Mouse (Mus musculus) myocyte (in vitro differentiated cells): ENCODE data around the gene Mcu. TPM values are rescaled to one million over a fixed set of nuclear protein-coding genes. Genes with fewer than 3 reads are reported as not detected.

Experiments
- H3K27me3 ChIP-seq: one replicate; pipeline ENCODE4 v1.6.1; 2011; ENCODE audit not compliant: control insufficient read depth, insufficient read depth, insufficient read length
- H3K36me3 ChIP-seq: one replicate; pipeline ENCODE4 v1.6.1; 2011; ENCODE audit not compliant: control insufficient read depth, insufficient read depth
- H3K4me2 ChIP-seq: one replicate; pipeline ENCODE4 v1.6.1; 2011; ENCODE audit warnings: low read depth, control low read depth
- H3K4me3 ChIP-seq: one replicate; pipeline ENCODE4 v1.5.1; 2011; ENCODE audit warnings: mild to moderate bottlenecking, control low read depth, moderate library complexity
- H3K79me2 ChIP-seq: one replicate; pipeline ENCODE4 v1.6.1; 2011; ENCODE audit not compliant: control insufficient read depth, insufficient read depth
- H3ac ChIP-seq: one replicate; pipeline ENCODE4 v1.6.1; 2011; ENCODE audit not compliant: control insufficient read depth, insufficient read length
- CEBPB ChIP-seq: IDR thresholded peaks from 2 replicates; pipeline ENCODE4 v1.6.1; 2011; ENCODE audit warnings: mild to moderate bottlenecking, moderate library complexity; ENCODE audit not compliant: poor library complexity, insufficient read depth, severe bottlenecking
- E2F4 ChIP-seq: IDR thresholded peaks from one replicate; pipeline ENCODE4 v1.6.1; 2011; ENCODE audit warnings: mild to moderate bottlenecking, control low read depth, moderate library complexity; ENCODE audit not compliant: insufficient read depth
- MAX ChIP-seq: IDR thresholded peaks from one replicate; pipeline ENCODE4 v1.6.1; 2011; ENCODE audit warnings: low read depth, mild to moderate bottlenecking, control low read depth
- MYOD1 ChIP-seq, 3 experiments: IDR thresholded peaks; one replicate each; pipeline ENCODE4 v1.6.1; 2011; ENCODE audit warnings: control low read depth in 2 of 3, low read depth in 2 of 3, mild to moderate bottlenecking in 2 of 3, moderate library complexity in 1 of 3; ENCODE audit not compliant: insufficient read length in 2 of 3, control insufficient read depth in 1 of 3
- MYOG ChIP-seq, 3 experiments: IDR thresholded peaks; one replicate each; pipeline ENCODE4 v1.6.1; 2011; ENCODE audit warnings: control low read depth in 2 of 3, low read depth in 2 of 3, mild to moderate bottlenecking in 2 of 3; ENCODE audit not compliant: insufficient read length in 2 of 3, control insufficient read depth in 1 of 3, insufficient read depth in 1 of 3
- POLR2A ChIP-seq: IDR thresholded peaks from one replicate; pipeline ENCODE4 v1.6.1; 2011; ENCODE audit warnings: low read depth, mild to moderate bottlenecking, control low read depth, moderate library complexity; ENCODE audit not compliant: insufficient read length
- POLR2AphosphoS2 ChIP-seq: IDR thresholded peaks from one replicate; pipeline ENCODE4 v1.6.1; 2011; ENCODE audit warnings: low read depth, control low read depth; ENCODE audit not compliant: insufficient read length
- REST ChIP-seq: IDR thresholded peaks from one replicate; pipeline ENCODE4 v1.6.1; 2011; ENCODE audit warnings: mild to moderate bottlenecking, control low read depth, moderate library complexity; ENCODE audit not compliant: insufficient read depth, insufficient read length
- SRF ChIP-seq: IDR thresholded peaks from one replicate; pipeline ENCODE4 v1.6.1; 2011; ENCODE audit warnings: low read depth; ENCODE audit not compliant: control insufficient read depth, insufficient read length
- TCF12 ChIP-seq: IDR thresholded peaks from one replicate; pipeline ENCODE4 v1.6.1; 2011; ENCODE audit warnings: mild to moderate bottlenecking, control low read depth; ENCODE audit not compliant: poor library complexity, insufficient read depth, severe bottlenecking
- TCF3 ChIP-seq: IDR thresholded peaks from one replicate; pipeline ENCODE4 v1.6.1; 2011; ENCODE audit warnings: low read depth, control low read depth; ENCODE audit not compliant: insufficient read length
- USF1 ChIP-seq: IDR thresholded peaks from one replicate; pipeline ENCODE4 v1.6.1; 2011; ENCODE audit warnings: low read depth, mild to moderate bottlenecking, control low read depth, moderate library complexity
- polyA plus RNA-seq: library from polyadenylated mRNA; unstranded; fragments of >200 nt; fragmentation: generic; extraction: Trizol; gene quantifications from one replicate; pipeline ENCODE4 v1.2.1, GENCODE M21; 2012; ENCODE audit warnings: missing spikeins

Mcu gene
- polyA plus RNA-seq, 1 experiment = 82.9 TPM

GRCm38 (mm10) chr10:59413711-59414110 is 202.8 kb downstream of the Mcu start:
- TF ChIP-seq TCF12 (no peak), POLR2AphosphoS2 (no peak), MAX (no peak), E2F4 (no peak), TCF3 (no peak), REST (no peak), MYOD1 (IDR thresholded peaks at IDR 0.05; ENCODE audit: control insufficient read depth in 1 of 3, insufficient read length in 2 of 3, low read depth in 2 of 3) (no peak), MYOG (IDR thresholded peaks at IDR 0.05; ENCODE audit: control insufficient read depth in 1 of 3, insufficient read depth in 1 of 3, insufficient read length in 2 of 3, low read depth in 2 of 3) (no peak), CEBPB (no peak), USF1 (no peak)
- H3K4me2 ChIP-seq = no peak overlapping the region

GRCm38 (mm10) chr10:59410264-59410663 is 206.2 kb downstream of the Mcu start:
- Histone ChIP-seq H3K27me3 (no peaks in the 10 kb centered on the region), H3K36me3 (no peaks in the 10 kb centered on the region), H3K4me3 (no peak overlapping the region), H3K79me2 (no peaks in the 10 kb centered on the region), H3K4me2 (no peak overlapping the region), H3ac (no peak overlapping the region)
- no peak for TF ChIP-seq USF1
- no peak for TF ChIP-seq REST
- TF ChIP-seq SRF = no peak
- TF ChIP-seq MYOG (IDR thresholded peaks at IDR 0.05; ENCODE audit: control insufficient read depth in 1 of 3, insufficient read depth in 1 of 3, insufficient read length in 2 of 3, low read depth in 2 of 3) = no peak
- TF ChIP-seq TCF12 = no peak
- TF ChIP-seq CEBPB = no peak
- TF ChIP-seq POLR2AphosphoS2 = no peak
- TF ChIP-seq MAX = no peak
- TF ChIP-seq POLR2A = no peak
- no peak for TF ChIP-seq E2F4
- no peak for TF ChIP-seq TCF3
- TF ChIP-seq MYOD1 (IDR thresholded peaks at IDR 0.05; ENCODE audit: control insufficient read depth in 1 of 3, insufficient read length in 2 of 3, low read depth in 2 of 3) = no peak

More at GRCm38 (mm10) chr10:59413711-59414110, 202.8 kb downstream of the Mcu start:
- Histone ChIP-seq H3K4me3 (no peak overlapping the region), H3K79me2 (no peaks in the 10 kb centered on the region), H3ac (no peak overlapping the region), H3K27me3 (no peaks in the 10 kb centered on the region), H3K36me3 (no peaks in the 10 kb centered on the region)

GRCm38 (mm10) chr10:59408499-59408898 is 208.0 kb downstream of the Mcu start:
- H3K36me3 ChIP-seq = no peaks in the 10 kb centered on the region
- no peaks in the 10 kb centered on the region for H3K27me3 ChIP-seq
- no peak overlapping the region for H3K4me2 ChIP-seq
- H3K4me3 ChIP-seq = no peak overlapping the region
- H3K79me2 ChIP-seq = no peaks in the 10 kb centered on the region
- TF ChIP-seq USF1 = no peak
- TF ChIP-seq CEBPB = no peak
- TF ChIP-seq REST = no peak
- no peak for TF ChIP-seq TCF3
- no peak for TF ChIP-seq MYOG (IDR thresholded peaks at IDR 0.05; ENCODE audit: control insufficient read depth in 1 of 3, insufficient read depth in 1 of 3, insufficient read length in 2 of 3, low read depth in 2 of 3)
- no peak for TF ChIP-seq MAX
- no peak for TF ChIP-seq MYOD1 (IDR thresholded peaks at IDR 0.05; ENCODE audit: control insufficient read depth in 1 of 3, insufficient read length in 2 of 3, low read depth in 2 of 3)
- TF ChIP-seq E2F4 = no peak
- TF ChIP-seq SRF = no peak
- TF ChIP-seq TCF12 = no peak
- TF ChIP-seq POLR2A = no peak
- no peak for TF ChIP-seq POLR2AphosphoS2
- H3ac ChIP-seq = no peak overlapping the region

DNA sequence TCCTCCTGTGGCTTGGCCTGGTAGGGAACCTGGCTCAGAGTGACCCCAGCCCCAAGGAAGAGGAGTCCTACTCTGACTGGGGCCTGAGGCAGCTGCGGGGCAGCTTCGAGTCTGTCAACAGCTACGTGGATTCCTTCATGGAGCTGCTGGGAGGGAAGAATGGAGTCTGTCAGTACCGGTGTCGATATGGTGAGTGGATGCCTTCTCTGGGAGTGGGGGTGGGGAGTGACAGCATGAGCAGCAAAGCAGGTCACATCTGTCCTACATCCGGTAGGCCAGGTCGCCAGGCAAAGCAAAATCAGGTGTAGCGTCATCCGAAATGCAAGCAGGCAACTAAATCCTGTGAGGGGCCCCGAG is 212.7 kb downstream of the Mcu start:
- H3ac ChIP-seq = no peak overlapping the region
- H3K4me3 ChIP-seq = no peak overlapping the region
- no peaks in the 10 kb centered on the region for H3K36me3 ChIP-seq
- H3K4me2 ChIP-seq = no peak overlapping the region
- TF ChIP-seq REST = no peak
- no peak for TF ChIP-seq MYOG (IDR thresholded peaks at IDR 0.05; ENCODE audit: control insufficient read depth in 1 of 3, insufficient read depth in 1 of 3, insufficient read length in 2 of 3, low read depth in 2 of 3)
- no peak for TF ChIP-seq MAX
- no peak for TF ChIP-seq CEBPB
- no peak for TF ChIP-seq POLR2A
- TF ChIP-seq USF1 = no peak
- no peak for TF ChIP-seq SRF
- no peak for TF ChIP-seq POLR2AphosphoS2
- no peak for TF ChIP-seq MYOD1 (IDR thresholded peaks at IDR 0.05; ENCODE audit: control insufficient read depth in 1 of 3, insufficient read length in 2 of 3, low read depth in 2 of 3)
- no peak for TF ChIP-seq E2F4
- TF ChIP-seq TCF3 = no peak
- no peak for TF ChIP-seq TCF12
- H3K79me2 ChIP-seq = no peaks in the 10 kb centered on the region
- H3K27me3 ChIP-seq = no peaks in the 10 kb centered on the region

DNA sequence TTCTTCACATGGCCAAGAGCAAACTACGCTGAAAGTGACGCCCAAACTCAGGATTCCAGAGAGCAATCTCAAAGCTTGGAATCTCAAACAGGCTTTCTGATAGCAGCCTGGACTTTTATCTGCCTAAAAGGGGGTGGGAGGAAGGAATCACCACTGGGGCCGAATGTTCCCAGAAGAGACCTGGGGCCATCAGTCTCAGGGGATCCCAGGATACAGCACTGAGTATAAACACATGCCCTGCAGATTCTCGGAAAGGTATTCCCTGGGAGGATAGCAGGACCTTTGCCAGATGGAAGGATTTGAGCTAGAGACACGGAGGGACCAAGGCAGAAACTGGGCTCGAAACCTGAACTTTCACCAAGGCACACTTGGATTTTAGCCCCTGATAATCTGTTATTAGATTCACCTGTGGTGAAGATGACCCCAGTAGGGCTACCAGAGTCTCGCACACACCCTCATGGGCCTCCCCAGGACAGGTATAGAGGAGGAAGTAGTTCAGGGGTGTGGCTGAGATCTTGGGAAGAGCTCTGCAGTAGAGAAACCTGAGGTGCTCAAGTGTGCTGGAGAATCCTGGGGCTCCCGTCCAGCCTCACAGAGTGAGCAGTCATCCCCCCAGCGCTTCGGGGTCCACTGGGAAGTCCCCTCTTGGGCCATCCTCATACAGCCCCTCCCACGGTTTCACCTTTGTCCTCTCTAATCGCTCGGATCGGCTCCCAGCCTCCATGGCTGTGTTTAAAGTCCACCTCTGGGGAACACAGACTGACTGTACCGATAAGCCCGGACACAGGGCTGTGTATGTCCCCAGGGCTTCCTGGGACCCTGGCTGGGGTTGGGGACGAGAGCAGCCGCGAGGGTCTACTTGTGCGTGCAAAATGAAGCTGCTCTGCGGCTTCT is 213.3 kb downstream of the Mcu start, which contains the start of gene Pla2g12b:
Gene Pla2g12b, plus strand, starts transcription at position 762 of the 894 bp plus-strand sequence.
- no peak for TF ChIP-seq TCF12
- no peak for TF ChIP-seq MYOG (IDR thresholded peaks at IDR 0.05; ENCODE audit: control insufficient read depth in 1 of 3, insufficient read depth in 1 of 3, insufficient read length in 2 of 3, low read depth in 2 of 3)
- TF ChIP-seq SRF = no peak
- no peak for TF ChIP-seq POLR2AphosphoS2
- Histone ChIP-seq H3K4me3 (no peak within 1 kb of the TSS), H3K79me2 (no peaks in the 10 kb centered on the region), H3K36me3 (no peaks in the 10 kb centered on the region), H3ac (no peak within 1 kb of the TSS), H3K4me2 (no peak within 1 kb of the TSS), H3K27me3 (no peaks in the 10 kb centered on the region)
